Mouse (Mus musculus) frontal cortex, postnatal 14 days (tissue): ENCODE results near the gene Fto.

Source experiments
- DNase-seq, 2 experiments: peaks; one replicate each; pipeline ENCODE4 v3.0.0; 2022; ENCODE audit warnings: low spot score in 2 of 2

Fto gene

DNA sequence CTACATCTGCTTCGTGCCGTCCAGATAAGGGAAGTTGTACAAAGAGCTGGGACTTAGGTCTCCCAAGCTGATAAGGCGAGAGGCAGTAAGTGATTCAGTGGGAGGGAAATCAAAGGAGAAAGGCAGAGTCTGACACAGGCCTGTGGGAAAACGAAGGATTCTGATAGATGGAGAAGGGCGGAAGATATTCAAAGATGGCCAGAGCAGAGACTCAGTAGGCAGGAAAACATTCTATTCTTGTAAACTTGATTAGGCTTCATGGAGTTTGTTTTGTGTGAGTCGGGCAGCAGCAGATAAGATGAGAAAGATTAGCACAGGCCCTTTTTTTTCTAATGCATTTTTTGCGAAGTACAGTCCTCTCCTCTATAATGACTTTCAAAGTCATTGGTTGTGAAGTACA, 183.6 kb downstream of the Fto start:
- no peak for DNase-seq

DNA sequence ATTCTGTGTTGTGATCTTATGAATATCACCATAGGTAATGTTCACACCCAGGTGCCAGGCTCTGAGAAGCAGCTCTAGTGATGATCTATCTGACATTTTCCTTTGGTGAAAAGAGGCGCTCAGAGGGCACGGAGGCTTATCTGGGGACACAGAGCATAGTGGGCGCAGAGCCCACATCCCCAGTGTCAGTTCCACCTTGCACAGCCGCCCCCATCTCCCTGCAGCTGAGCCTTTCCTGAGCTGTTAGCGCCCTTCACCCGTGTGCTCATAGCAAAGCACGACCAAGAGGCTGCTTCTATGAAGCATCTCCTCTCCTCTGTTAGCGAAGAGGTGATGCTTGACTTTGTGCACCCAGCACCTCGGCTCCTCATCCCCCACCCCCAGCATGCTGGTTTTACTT, 185.3 kb downstream of the Fto start:
- no peak for DNase-seq

DNA sequence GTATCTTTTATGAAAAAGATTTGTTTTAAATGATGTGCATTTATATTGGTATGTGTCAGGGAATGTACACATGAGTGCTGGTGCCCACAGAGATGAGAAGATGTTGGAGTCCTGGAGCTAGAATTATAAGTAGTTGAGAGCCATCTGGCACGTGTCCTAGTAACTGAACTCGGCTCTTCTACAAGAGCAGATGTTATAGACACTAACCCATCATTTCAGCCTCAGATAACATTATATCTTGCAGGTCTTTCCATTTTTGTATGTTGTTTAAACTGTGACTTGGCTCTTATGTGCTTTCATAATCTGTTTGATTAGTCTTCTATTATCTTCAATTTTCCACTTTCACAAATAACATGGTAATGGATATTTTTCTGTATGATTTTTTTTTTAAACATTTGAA, 186.0 kb downstream of the Fto start:
- DNase-seq = no peak

DNA sequence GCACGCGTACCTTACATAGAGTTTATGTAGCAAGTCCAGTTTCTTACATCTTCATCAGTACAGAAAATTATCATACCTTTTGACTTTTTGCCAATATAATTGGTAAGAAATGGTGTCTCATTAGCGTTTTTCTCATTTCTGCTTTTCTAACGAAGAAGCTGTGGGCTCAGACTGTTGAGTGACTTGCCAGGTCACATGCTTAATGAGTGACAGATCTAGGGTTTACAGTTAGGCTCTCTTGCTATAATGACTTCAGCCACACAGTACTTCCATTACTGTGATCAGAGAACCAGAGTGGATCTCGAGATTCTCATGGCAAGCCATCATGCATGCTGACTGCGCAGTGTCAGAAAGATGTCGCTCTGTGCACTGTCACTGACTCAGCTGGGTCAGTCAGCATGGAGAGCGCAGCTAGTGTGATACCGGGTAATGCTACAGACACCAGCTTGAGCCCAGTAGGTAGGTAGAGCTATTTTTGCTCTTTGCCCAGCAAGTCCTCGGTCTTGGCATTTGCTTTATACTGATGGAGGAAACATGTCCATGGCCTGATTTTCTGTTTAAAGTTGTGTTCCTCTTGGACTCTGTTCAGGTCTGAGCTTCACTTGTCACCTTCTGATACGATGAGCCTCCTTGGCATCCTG, 188.8 kb downstream of the Fto start:
- DNase-seq = no peak

DNA sequence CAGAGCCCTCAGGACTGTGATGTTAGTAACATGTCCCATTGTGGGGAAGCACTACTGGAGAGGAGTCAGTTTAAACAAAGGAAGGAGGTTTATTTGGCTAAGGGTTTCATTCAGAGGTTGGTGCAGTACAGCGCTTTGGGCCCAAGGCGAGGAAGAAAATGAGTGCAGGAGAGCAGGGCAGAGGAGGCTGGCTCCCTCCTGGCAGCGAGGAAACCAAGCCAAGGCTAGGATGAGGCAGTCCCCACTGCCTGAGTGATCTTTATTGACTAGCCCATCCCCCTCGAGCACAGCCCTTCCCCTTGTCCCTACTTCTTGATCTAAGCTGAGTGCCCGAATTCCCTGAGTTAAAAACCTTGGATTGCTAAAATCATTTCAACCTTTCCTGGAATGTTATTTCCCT, 189.5 kb downstream of the Fto start:
- DNase-seq = no peak

DNA sequence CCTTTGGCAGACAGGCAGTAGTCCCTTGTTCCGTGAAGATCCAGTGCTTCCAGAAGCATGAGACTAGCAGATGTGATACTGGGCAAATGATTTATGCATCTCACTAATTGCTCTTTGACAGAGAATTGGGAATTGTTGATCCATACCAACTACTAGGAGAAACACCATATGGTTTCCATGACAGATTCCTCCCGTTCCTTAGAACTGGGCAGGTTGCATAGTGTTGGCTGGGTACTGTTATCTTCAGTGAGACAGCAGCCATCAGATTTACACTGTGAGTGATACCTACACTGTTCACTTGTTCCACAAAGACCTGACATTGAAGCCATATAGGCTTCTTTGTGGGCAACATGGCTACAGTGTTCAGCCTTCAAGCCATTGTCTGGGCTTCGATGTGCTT, 191.0 kb downstream of the Fto start:
- DNase-seq = no peak

DNA sequence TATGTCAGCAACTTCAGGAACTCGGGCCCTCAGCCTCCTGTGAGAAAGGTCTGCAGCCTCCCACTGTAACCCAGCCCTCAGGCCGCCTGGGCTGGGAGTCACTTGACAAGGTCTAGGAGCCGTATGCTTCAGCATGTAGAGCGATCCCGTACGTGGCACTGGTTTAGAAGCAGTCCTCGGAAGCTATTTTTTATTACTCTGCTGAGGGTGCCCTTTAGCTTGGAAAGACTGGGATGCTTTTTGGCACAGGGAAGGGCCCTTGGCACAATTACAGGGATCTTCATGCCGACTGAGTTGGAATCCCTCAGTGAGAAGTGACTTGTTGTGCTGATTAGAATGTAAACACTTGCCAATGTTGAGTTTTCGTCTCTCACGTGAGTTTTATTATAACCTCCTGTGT, 191.6 kb downstream of the Fto start:
- no peak for DNase-seq

DNA sequence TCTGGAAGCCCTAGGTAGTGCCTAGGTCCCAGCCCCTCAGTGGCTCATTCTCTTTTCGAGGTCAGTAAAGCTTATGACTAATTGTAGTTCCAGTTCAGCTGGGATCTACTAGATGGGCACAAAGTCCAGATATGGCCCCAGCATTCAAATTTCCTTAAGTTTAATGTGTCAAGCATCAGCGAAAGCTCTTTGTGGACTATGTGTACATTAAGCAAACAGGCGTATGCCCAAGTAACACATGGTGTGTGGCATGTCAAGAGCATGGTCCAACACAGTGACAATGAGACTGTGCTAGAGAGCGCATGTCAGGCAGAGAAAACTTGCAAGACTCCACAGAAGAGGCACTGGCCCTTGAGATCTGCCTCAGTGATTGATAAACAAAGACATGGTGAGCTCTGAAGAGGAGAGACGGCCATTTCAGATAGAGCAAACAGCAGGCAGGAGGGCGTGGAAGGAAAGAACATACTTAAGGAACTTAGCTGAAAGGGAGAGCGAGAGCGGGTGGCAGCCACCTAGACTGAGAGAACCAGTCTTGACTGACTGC, 192.2 kb downstream of the Fto start:
- DNase-seq = no peak

DNA sequence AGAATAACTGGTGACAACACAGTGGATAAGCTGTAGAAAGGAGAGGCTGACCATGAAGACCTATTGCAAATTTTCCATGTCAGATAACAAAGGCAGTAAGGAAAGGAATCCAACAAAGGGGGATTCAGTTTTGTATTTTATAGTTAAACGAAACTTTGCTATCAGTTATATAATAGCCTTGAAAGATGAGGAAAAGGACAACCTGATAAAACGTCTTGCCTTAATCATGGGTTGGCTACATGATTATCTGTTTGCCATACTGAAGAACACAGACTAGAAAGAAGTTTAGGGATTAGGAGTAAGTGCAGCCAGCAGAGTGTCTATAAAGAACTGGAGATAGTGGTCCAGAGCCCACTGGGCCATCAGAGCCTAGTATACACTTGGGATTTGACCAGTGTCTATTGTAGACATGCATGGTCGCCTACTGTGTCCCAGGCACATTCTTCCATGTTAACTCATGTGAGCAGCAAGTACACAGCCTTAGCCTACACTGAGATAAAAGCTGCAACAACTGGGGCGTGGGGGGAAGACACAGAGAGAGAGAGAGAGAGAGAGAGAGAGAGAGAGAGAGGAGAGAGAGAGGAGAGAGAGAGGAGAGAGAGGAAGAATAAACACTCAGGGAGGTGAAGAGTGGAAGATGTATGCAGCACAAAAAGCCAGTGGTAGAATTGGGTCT, 192.8 kb downstream of the Fto start:
- no peak for DNase-seq

DNA sequence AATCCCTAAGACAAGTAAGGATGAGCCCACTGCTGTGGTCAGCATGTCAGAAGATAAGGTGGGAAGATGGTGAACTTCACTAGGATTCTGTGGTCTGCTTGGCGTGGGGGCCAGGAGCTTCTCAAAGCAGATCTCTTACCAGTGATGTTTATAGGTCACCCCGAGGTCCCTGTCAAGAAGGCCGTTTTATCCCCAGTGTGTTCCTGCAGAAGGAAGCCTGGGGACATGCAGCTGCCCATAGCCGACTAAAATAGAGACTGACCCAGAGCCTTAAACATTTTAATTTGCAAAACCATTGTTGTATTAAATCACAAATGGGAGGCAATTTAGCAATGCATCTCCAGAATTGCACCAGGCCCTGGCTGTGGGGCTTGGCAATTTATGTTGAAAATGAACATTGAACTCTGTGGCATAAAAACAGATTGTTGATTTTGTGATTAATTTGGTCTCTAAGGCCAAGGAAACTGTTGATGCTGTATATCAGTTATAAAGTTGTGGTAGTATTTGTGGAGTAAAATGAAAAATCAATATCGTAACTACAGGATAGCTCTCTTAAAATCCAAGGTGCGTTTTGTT, 193.4 kb downstream of the Fto start:
- DNase-seq = no peak

DNA sequence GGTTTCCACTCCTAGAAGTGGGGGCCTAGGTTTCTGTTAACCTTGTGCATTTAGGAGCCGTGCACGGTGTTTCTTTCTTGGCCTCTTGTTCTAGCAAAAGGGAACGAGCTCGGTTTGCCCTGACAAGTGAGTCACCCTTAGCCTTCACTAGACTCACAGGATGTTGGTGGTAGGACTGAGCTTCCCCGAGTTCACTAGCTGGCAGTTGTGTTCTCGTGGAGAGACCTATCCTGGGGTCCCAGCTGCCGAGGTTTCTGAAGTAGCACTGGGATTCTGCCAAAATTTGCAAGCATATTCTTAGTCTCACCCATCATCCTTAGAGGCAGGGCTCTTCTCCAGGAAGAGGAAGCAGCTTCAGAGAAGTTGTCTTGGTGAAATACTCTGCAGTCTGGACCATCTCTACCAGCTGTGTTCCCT, 194.4 kb downstream of the Fto start:
- DNase-seq = no peak

DNA sequence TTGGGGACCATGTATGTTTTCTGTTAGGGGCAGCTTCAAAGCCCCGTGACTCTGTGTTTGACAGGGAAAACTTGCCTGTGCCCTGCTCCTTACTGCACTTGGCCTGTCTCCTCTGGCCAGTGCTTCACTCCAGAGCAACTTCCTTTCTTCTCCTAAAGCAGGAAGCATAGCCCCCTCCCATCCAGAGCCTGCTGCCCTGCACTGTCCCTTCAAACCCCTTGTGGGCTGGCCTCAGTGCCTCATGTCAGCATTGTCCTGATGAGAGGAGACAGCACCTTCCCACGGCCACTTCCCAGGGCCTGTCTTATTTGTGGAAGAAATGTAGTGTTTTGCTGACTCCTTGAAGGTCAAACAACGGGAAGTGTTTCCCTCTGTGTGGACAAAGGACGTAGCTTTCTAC, 195.0 kb downstream of the Fto start:
- DNase-seq = no peak

DNA sequence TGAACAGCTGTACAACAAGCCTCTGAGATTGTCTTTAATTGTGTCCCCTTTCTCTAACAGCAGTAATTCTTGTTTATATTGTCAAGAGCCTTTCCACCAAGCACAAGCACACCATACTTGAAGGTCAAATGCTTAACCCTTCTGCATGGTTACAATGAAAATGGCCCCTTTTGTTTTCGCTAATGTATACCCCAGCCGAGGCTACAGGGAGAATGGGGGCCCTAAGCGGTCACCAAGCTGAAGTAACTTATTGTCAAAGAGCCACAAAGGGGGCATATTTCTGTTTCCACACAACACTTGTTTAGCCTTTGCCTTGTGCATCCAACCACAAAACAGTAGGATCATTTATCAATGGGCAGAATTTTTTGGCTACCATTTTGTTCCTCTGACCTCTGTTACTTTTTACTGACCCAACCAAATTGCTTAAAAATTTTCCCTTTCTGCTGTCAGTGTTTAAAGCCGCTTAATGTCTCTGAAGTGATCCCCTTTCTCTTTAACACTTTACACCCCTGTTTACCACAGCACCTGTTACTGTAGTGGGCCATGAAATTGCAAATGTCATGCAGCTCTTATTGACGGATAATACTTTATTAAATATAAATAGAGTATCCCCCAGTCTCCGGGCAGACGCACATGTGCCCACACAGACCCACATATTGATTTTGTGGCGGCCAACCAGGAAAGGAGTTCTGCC, 196.0 kb downstream of the Fto start:
- no peak for DNase-seq

DNA sequence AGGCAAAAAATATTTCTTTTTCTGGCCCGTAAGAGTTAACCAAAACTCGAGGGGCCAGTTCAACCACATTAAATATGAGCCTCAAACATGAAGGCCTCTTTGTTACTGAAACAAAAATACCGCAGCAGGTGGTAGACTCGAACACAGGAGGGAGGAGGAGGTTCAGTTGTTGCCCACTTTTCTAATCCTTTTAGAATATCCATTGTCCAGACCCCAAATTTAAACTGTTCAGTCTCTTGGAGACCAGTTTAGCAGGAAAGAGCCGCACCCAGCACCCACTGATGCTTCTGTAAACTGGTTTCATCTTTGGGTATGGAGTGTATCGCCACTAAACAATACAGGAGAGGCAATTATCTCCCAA, 196.6 kb downstream of the Fto start:
- DNase-seq = no peak

DNA sequence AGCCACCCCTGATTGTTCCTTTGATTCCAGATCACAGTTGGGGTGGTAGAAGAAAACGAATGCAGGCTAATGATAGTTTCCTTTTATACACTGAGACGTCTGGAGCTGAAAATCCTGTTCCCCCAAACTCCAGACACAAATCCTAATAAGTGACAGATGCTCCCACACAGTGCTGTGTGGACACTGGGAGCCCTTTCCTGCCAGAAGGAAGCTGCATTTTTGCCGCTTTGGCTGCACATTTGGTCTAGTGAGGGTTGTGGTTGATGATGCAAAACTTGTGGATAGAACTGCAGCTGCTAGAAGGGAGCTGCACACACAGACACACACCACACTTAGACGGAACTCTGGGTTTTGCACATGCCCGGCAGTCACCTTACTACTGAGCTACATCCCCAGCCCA, 197.4 kb downstream of the Fto start:
- DNase-seq = no peak

DNA sequence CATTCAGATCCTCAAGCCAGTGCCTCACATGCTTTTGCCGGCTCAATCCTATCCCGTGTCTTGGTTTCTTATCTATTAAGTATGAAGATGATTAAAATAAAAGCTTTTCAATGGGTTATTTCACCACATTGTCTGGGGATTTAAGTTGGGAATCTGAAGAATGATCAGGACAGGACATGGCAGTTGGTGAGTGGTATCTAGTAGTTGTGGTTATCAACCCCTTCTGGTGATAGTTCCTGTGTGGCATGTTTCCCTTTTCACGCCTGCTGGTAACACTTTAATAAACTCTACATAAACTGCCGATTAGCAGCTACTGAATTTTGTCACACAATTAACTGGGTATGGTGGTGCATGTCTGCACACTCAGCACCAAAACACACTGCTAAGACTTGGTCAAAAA, 198.6 kb downstream of the Fto start:
- no peak for DNase-seq

DNA sequence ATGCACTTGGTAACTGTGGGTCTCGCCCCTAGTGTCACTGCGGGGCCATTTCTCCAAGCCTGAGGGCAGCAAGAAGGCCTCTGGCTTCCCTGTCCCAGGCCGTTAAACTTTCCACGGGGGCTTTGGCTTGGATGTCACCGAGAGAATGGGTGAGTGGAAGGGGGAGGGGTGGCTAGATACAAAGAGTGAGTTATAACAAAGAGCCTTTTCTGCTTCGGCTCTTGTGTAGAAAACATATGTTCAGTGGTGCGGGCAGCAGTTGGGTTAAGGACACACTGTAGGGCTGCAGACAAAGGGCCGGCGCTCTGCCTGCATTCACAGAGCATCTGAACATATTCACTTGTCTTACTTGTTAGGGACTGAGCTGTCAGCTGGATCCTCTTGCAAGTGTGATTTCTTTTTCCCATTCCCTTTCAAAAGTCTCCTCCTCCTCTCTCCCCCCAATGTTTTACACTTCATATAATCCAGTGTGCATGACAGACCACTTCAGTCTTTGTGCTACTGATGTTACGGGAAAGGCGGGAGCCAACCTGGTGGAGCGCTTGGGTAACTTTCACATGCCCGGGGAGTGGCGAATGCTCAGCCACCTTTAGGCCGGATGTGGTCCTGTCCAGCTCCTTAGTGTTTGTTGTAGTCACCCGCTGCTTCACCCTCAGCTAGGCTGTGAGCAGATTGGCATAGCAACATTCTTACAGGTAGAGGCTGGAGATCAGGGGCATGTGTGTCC, 201.6 kb downstream of the Fto start:
- DNase-seq = no peak

DNA sequence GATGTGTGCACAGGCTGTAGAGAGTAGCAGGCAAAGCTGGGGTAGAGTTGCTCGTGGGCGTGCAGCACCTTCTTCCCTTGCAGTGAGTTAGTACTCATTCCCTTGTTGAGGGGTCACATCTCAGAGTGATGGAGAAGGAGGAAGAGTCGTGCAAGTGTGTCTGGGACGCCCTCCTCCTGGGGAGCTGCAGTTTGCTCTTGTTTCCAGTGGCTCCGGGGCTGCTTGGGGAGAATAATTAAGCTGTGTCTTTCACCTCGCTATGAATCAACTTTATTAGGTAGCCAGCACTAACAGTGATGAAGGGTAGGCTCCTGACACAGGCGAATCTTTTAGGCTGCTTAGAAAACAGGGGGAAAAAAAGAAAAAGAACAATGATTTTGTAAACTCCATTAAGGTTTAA, 203.1 kb downstream of the Fto start:
- no peak for DNase-seq

DNA sequence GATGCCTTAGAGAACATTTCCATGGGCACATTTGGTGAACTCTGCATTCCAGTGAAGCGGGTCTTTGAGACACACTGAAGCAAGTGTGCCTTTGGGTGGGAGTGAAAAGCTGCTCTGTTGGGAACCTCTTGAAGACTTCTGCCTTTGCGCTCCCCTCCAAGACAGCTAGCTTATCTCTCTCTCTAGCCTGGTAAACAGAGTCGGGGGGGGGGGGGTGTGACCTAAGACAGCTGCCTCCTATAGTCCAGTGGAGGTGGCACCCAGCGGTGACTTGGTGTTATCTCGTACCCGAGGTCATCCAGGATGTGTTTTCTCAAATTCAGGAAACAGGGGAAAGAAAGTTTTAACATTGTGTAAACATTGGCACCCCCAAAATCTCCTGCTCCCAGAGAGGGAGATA, 204.8 kb downstream of the Fto start:
- no peak for DNase-seq

DNA sequence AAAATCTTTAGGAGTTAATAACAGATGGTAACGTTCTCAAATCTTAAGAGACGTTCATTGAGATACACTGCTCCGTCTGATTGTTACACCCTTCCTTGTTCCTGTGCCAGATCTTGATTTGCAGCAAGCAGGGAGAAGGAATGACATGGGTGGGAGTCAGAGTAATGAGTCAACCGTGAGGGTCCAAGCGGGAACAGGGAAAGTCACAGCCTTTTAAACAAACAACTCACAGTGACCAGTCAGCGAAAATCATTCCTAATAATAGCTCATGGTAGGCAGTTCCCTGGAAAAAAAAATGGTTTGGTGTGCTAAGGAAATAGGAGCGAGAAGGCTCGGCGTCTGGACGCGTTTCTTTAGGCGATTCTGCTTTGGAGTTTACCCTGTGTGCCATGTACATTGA, 208.9 kb downstream of the Fto start:
- no peak for DNase-seq

DNA sequence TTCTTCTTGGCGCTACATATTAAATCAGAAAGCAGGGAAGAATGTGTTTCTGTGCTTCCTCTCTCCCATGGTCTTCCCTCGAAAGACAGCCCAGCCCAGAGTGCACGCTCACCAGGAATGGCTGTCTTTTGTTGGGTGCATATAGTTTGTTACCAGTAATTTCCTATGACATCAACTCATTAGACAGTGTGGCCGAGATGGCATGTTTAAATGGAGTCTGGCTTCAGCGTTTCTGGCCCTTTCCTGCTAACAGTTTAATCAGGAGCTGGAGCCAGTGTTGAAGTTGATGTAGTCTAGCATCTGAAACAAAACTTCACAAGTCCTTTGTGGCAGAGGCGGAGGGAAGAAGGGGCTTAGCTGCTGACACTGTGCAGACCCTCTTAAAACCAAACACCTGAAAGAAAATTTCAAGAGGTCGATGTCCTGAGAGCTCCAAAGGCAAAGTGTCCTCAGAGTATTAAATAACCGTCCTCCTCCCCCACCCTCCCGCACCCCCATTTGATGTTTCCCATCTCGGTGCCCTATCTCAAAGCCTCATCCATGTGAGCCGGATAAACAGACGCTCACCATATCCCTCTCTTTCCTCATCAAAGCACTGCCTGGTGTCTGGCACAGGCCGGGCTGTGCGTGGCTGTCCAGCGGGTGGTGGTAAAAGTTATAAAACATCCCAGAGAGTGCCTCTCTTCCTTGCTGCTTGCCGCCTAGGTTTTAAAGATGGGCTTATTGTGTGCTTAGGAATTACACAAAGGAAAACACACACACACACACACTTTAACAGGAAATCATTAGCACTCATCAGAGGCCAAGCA, 210.9 kb downstream of the Fto start:
- DNase-seq = no peak
